Mouse (Mus musculus) layer of hippocampus, adult 9-10 months (tissue): ENCODE measurements around the gene 4921517D22Rik.

ENCODE experiments used
- DNase-seq: peaks from one replicate; pipeline ENCODE4 v3.0.0; 2022; ENCODE audit warnings: low spot score

The 4921517D22Rik gene

DNA sequence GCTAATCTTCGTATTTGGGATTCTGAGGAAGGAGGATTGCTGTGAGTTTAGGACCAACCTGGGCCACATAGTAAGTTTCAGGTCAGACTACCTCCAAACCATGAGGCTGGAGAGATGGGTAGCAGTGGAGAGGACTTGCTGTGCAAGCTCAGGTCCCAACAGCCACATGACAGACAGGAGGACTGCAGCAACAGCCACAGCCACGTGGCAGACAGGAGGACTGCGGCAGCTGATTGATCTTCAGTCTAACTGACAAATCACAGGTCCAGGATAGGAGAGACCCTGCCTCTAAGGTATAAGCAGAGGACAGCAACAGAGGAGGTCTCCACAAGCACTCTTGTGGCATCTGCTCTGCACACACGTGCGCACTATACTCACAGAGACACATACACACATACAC lies 36.1 kb downstream of the 4921517D22Rik start:
- DNase-seq: no peak

DNA sequence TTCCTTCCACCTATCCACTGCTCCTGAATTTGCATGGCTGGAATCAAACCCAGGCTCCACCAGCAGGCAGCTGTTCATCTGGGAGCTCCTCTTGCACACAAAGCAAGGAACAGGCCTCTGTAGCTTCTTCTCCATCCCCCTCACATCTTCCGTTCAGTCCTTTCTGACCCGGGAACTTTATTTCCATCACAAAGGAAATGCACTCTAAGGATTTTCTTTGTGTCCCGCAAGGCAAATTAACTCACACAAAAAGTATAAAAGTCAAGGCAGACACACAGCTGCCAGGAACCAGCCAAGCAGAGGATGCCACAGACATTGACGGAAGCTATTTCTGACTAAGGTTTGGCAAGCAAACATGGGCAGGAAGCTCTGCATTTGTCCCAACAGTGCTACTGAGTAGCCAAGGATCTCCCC lies 36.9 kb downstream of the 4921517D22Rik start:
- no peak for DNase-seq

- DNase-seq: no peak
Observed at GRCm38 (mm10) chr13:59656316-59656832, 37.5 kb downstream of the 4921517D22Rik start.

- no peak for DNase-seq
Observed at GRCm38 (mm10) chr13:59655718-59656315, 38.1 kb downstream of the 4921517D22Rik start.

- no peak for DNase-seq
Observed at GRCm38 (mm10) chr13:59654465-59654864, 39.4 kb downstream of the 4921517D22Rik start.

DNA sequence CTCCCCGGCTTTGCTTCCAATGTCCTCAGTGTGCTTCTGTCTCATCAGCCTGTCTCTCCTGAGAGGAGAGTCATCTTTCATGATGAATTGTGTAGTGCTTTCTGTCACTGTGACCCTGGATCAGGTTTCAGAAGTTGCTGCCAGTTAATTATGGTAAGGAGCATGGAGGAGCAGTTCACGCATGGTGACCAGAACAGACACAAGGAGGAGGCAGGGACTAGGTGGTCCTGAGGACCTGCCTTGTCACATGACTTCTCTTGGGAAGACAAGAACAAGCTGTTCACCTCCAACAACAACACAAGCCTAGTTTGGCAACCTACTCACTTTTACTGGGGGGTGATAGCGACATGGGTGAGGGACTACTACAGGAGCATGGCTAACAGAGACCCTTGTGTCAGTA lies 40.8 kb downstream of the 4921517D22Rik start:
- no peak for DNase-seq

DNA sequence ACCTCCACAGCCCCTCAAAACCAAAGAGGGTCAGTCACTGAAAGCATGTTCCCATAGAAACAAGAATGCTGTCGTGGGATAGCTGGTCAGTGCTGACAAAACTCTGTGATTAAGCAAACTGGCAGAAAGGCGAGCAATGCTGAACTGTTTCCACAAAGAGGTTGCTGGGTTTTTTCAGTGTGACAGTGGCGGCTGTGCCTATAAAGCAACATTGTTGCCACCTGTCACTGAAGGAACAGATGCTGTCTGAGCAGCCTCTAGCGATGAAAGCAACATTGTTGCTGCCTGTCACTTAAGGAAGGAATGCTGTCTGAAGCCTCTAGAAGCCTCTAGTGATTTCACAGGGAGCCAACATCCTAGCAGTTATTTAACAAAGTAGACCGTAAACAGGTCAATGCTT lies 41.3 kb downstream of the 4921517D22Rik start:
- no peak for DNase-seq

DNA sequence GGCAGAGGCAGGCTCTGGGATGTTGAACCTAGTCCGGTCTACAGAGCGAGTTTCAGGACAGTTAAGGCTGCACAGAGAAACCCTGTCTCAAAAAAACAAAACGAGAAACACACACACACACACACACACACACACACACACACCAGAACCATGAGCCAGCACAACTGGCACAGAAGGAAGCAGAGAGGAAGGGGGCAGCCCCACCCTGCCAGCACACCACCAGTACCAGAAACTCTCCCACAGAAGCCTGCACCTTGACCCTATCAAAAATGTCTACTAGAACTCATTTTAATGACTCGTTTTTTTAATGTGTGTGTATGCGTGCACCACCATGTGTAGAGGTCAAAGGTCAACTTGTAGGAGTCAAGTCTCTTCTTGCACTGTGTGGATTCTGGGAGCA lies 44.1 kb downstream of the 4921517D22Rik start:
- DNase-seq: no peak

- DNase-seq: no peak
Observed at GRCm38 (mm10) chr13:59648598-59648997, 45.3 kb downstream of the 4921517D22Rik start.

GRCm38 (mm10) chr13:59647484-59647883 lies 46.4 kb downstream of the 4921517D22Rik start:
- no peak for DNase-seq

DNA sequence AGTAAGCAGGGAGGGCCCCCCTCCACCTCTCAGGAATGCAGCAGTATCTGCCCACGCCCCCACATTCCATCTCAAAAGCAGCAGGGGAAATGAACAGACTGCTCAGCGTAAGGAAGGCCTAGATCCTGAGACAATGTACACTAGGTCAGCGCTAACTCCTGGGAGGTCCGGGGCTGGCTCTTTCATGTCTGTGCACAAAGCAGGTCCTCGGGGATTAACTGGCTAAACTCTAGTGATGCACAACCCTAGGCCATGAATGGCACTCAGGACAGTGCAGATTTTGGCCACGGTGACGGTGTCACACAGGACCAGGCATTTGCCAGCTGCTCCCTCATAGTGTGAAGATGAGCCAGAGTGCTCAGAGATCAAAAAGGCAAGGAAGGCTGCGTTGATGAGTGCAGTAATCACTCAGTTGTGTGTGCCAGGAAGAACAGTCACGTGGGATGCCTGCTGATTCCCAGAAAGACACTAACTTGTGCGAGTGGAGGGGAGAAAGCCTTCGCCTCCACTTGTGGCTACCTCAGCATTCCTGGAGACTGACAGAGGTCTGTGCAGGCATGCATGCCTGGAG lies 47.1 kb downstream of the 4921517D22Rik start:
- DNase-seq: no peak

DNA sequence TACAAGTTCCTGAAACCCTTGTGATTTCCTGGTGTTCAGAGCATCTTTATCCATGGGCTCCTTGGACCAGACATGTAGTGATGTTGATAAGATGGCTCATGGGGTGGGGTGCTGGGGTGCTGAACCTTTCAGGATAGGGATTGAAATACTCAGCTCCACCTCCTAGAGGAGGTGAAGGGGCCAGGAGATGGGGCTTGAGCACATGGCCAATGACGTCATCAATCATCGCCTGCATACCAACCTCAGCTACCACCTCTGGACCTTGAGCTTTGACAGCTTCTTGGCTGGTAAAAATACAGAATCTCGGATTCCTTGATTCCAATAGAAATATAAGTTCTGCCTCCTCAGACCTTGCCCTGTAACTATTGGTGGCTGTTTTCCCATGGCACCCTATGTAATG lies 48.4 kb downstream of the 4921517D22Rik start:
- DNase-seq: no peak

GRCm38 (mm10) chr13:59642818-59643217 lies 51.1 kb downstream of the 4921517D22Rik start:
- DNase-seq: no peak

DNA sequence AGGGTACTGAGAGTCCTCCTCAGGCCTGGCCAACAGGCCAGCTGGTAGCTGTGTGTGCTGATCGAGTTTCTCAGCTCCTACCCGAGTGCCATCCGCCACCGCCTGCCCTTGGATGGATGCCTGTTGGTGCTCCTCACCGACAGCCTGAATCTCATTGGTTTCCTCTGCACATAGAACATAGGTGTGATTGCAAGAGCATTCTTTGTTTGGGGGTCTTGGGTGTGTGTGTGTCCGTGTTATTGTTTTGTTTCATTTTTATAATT lies 53.8 kb downstream of the 4921517D22Rik start:
- no peak for DNase-seq

GRCm38 (mm10) chr13:59639368-59640177 lies 54.3 kb downstream of the 4921517D22Rik start:
- DNase-seq: no peak

DNA sequence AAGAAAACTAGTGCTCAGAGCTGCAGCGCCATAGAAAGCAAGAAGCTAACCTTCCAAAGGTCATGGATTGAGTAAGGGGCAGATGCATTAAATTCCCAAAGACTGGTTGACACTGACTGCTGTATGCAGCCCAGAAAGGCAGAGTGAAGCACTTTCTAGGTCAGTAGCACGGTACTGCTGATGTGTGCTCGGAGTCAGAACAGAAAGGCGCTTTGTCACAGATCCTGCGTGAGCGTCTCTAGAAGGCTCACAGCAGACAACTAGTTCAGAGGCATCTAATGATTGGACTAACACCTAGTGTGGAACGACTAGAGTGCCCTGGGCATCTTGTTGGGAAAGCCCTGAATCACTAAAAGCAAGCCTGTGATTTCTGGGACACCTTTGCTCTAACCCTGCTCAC lies 56.1 kb downstream of the 4921517D22Rik start:
- DNase-seq: no peak
